Mouse (Mus musculus) gastrocnemius, postnatal 14 days (tissue): Measurements from ENCODE around the gene Mrpl51. TPM values are rescaled to one million over a fixed set of nuclear protein-coding genes. Genes with fewer than 3 reads are reported as not detected.
A peak's percentile ranks its signal among the peaks of the same experiment; 100 is the strongest.

Experiments
- DNase-seq: peaks from one replicate; pipeline ENCODE4 v3.0.0; 2021; ENCODE audit warnings: mixed read lengths
- intact Hi-C: fragments of 180-260 bp; cut with DNase I; formaldehyde crosslinking; loops from one replicate; pipeline ENCODE4 v1.15.1; 2025; ENCODE audit warnings: low total_unique reads
- total RNA-seq, 2 experiments: library from RNA; stranded (reverse); gene quantifications; 2 replicates each; pipeline ENCODE4 v1.2.3; 2021

Gene Mrpl51
- total RNA-seq, 2 experiments from 2014 or later: 214 to 227 TPM

GRCm38 (mm10) chr6:125222146-125222545 lies 30.5 kb downstream of the Mrpl51 start:
- no peak for DNase-seq
- intact Hi-C loops: loop anchor here (5.0 kb wide), 1 partner anchor 45 kb away; no protein-coding TSS in a partner anchor

GRCm38 (mm10) chr6:125222577-125222976 lies 31.0 kb downstream of the Mrpl51 start:
- DNase-seq: no peak
- intact Hi-C loops: loop anchor here (5.0 kb wide), 1 partner anchor 45 kb away; no protein-coding TSS in a partner anchor

GRCm38 (mm10) chr6:125225518-125226115 lies 34.0 kb downstream of the Mrpl51 start:
- intact Hi-C loops: no loop called here
- DNase-seq: no peak

GRCm38 (mm10) chr6:125230571-125230970 lies 39.0 kb downstream of the Mrpl51 start:
- no peak for DNase-seq
- intact Hi-C loops: no loop called here

GRCm38 (mm10) chr6:125231117-125232044 lies 39.8 kb downstream of the Mrpl51 start, which contains the start of gene Tapbpl:
Tapbpl (minus strand) TSS chr6:125231860.
- intact Hi-C loops: no loop called here

GRCm38 (mm10) chr6:125232045-125232437 lies 40.4 kb downstream of the Mrpl51 start:
- intact Hi-C loops: no loop called here
- no peak for DNase-seq

More at GRCm38 (mm10) chr6:125231117-125232044, 39.8 kb downstream of the Mrpl51 start, which contains the start of gene Tapbpl:
- peak; percentile 57 for DNase-seq

GRCm38 (mm10) chr6:125232516-125232915 lies 40.9 kb downstream of the Mrpl51 start:
- intact Hi-C loops: no loop called here

GRCm38 (mm10) chr6:125233816-125234519 lies 42.4 kb downstream of the Mrpl51 start:
- intact Hi-C loops: no loop called here
- DNase-seq: no peak

More at GRCm38 (mm10) chr6:125232516-125232915, 40.9 kb downstream of the Mrpl51 start:
- DNase-seq: no peak

GRCm38 (mm10) chr6:125234520-125234828 lies 42.9 kb downstream of the Mrpl51 start:
- intact Hi-C loops: no loop called here
- no peak for DNase-seq

- intact Hi-C loops: no loop called here
- no peak for DNase-seq
Observed at GRCm38 (mm10) chr6:125236341-125236740, 44.7 kb downstream of the Mrpl51 start.

GRCm38 (mm10) chr6:125236782-125237181 lies 45.2 kb downstream of the Mrpl51 start, which contains the start of gene Cd27:
Cd27 (minus strand) TSS chr6:125237010.
- DNase-seq: no peak
- intact Hi-C loops: no loop called here

GRCm38 (mm10) chr6:125237421-125237820 lies 45.8 kb downstream of the Mrpl51 start:
- no peak for DNase-seq
- intact Hi-C loops: no loop called here

GRCm38 (mm10) chr6:125238396-125238795 lies 46.8 kb downstream of the Mrpl51 start:
- no peak for DNase-seq
- intact Hi-C loops: no loop called here

GRCm38 (mm10) chr6:125239547-125239946 lies 47.9 kb downstream of the Mrpl51 start:
- DNase-seq: no peak
- intact Hi-C loops: no loop called here

GRCm38 (mm10) chr6:125240617-125241016 lies 49.0 kb downstream of the Mrpl51 start:
- intact Hi-C loops: no loop called here
- DNase-seq: no peak

- no peak for DNase-seq
- intact Hi-C loops: no loop called here
Observed at GRCm38 (mm10) chr6:125241566-125241965, 50.0 kb downstream of the Mrpl51 start.

GRCm38 (mm10) chr6:125244551-125244950 lies 53.0 kb downstream of the Mrpl51 start:
- no peak for DNase-seq
- intact Hi-C loops: no loop called here
